In genomic region chr6:145090928-145091327, GRCm38 (mm10) we compare ENCODE assay signal across 19 mouse cellular contexts. TPM values are rescaled to one million over a fixed set of nuclear protein-coding genes. Genes with fewer than 3 reads are reported as not detected.
DNase-seq lines count a peak whose midpoint lies in the region; ATAC-seq and TF ChIP-seq lines count a peak whose summit lies in the region.
"Had no signal": no experiment of that assay in that cellular context is flagged by ENCODE, and none has a peak within 500 bp of the region (broad histone marks: within the 10 kb centered on the region; RNA-seq: fewer than 3 reads in every experiment).

No protein-coding gene starts in this region.

- 64% methylated on average over 5 of the region's 5 CpGs for WGBS in heart, embryonic 16.5 days
- WGBS in heart, embryonic 11.5 days (ENCODE audit: insufficient replicate concordance): 63% methylated on average over 5 of the region's 5 CpGs
- WGBS in liver, postnatal 0 days (ENCODE audit: insufficient replicate concordance): 56% methylated on average over 5 of the region's 5 CpGs
- WGBS in liver, embryonic 12.5 days (ENCODE audit: insufficient replicate concordance): 46% methylated on average over 5 of the region's 5 CpGs
- WGBS in bone marrow, adult 2 months: 48% methylated on average over 5 of the region's 5 CpGs

- no peaks in the 10 kb centered on the region for H3K36me3 ChIP-seq in heart, embryonic 16.5 days (ENCODE audit: control insufficient read depth, insufficient read depth)
- H3K36me3 ChIP-seq in heart, embryonic 11.5 days (ENCODE audit: control insufficient read depth, insufficient read depth, low read length): no peaks in the 10 kb centered on the region
- no peaks in the 10 kb centered on the region for H3K36me3 ChIP-seq in liver, postnatal 0 days (replicated peaks; ENCODE audit: insufficient read depth, low read length)
- H3K36me3 ChIP-seq in liver, embryonic 12.5 days: no peaks in the 10 kb centered on the region
- H3K36me3 ChIP-seq: embryonic facial prominence, embryonic 15.5 days; limb, embryonic 12.5 days; midbrain, embryonic 10.5 days; neural tube, embryonic 15.5 days had no signal

- H3K27me3 ChIP-seq in heart, embryonic 16.5 days (ENCODE audit: control insufficient read depth, insufficient read depth, low read length): no peaks in the 10 kb centered on the region
- no peaks in the 10 kb centered on the region for H3K27me3 ChIP-seq in heart, embryonic 11.5 days (ENCODE audit: control insufficient read depth, insufficient read depth, low read length)
- H3K27me3 ChIP-seq in liver, postnatal 0 days (ENCODE audit: insufficient read depth, low read length): no peaks in the 10 kb centered on the region
- no peaks in the 10 kb centered on the region for H3K27me3 ChIP-seq in liver, embryonic 12.5 days (replicated peaks)
- H3K27me3 ChIP-seq: embryonic facial prominence, embryonic 15.5 days; limb, embryonic 12.5 days; neural tube, embryonic 15.5 days had no signal

- ATAC-seq in heart, embryonic 16.5 days (replicated peaks; ENCODE audit: extremely low read depth, insufficient read depth, low FRiP score): 0 out of 2 replicates have a peak, but pooled peaks have one; percentile 11
- no peak for ATAC-seq in heart, embryonic 11.5 days (replicated peaks; ENCODE audit: insufficient number of reproducible peaks, low FRiP score, low TSS enrichment)
- ATAC-seq in liver, postnatal 0 days: peak; percentile 40
- no peak for ATAC-seq in liver, embryonic 12.5 days
- ATAC-seq: inflammation-experienced regulatory T-cells, adult 6 months had no signal

- H3K9ac ChIP-seq in heart, embryonic 16.5 days (ENCODE audit: low read length): no peak overlapping the region
- no peak overlapping the region for H3K9ac ChIP-seq in heart, embryonic 11.5 days (ENCODE audit: low read depth, low read length)
- no peak overlapping the region for H3K9ac ChIP-seq in liver, postnatal 0 days (replicated peaks)
- H3K9ac ChIP-seq in liver, embryonic 12.5 days: no peak overlapping the region
- H3K9ac ChIP-seq: embryonic facial prominence, embryonic 15.5 days; limb, embryonic 12.5 days; neural tube, embryonic 15.5 days had no signal

- H3K4me2 ChIP-seq in heart, embryonic 16.5 days (ENCODE audit: low read depth, low read length): no peak overlapping the region
- no peak overlapping the region for H3K4me2 ChIP-seq in heart, embryonic 11.5 days
- no peak overlapping the region for H3K4me2 ChIP-seq in liver, postnatal 0 days (ENCODE audit: low read depth, low read length)
- no peak overlapping the region for H3K4me2 ChIP-seq in liver, embryonic 12.5 days
- H3K4me2 ChIP-seq: embryonic facial prominence, embryonic 15.5 days; limb, embryonic 12.5 days; neural tube, embryonic 15.5 days had no signal

- H3K27ac ChIP-seq in heart, embryonic 16.5 days (ENCODE audit: low read length): peak overlapping the region; percentile 43; the same call in 1 of the 2 replicates
- H3K27ac ChIP-seq in heart, embryonic 11.5 days (ENCODE audit: low read depth, low read length): no peak overlapping the region
- peak overlapping the region; percentile 49; the same call in 1 of the 2 replicates for H3K27ac ChIP-seq in liver, postnatal 0 days (ENCODE audit: low read depth)
- H3K27ac ChIP-seq in liver, embryonic 12.5 days: no peak overlapping the region
- H3K27ac ChIP-seq in bone marrow, adult 2 months (ENCODE audit: control insufficient read depth, insufficient read depth, low read depth, low read length, poor library complexity): peak overlapping the region; percentile 71
- H3K27ac ChIP-seq: embryonic facial prominence, embryonic 15.5 days; limb, embryonic 12.5 days; midbrain, embryonic 10.5 days; neural tube, embryonic 15.5 days had no signal

- DNase-seq in liver, postnatal 0 days: no peak
- peak; percentile 47 to 63 for DNase-seq in thymus, postnatal 36 days
- DNase-seq in cerebellum, adult 11 months: no peak
- DNase-seq: cerebellum, postnatal 10 days; embryo, embryonic 11 days; gastrocnemius, postnatal 14 days; kidney, postnatal 10 days; lung, adult 2 months; lung, postnatal 36 days; right cerebral cortex, postnatal 4 days had no signal

- no peak for TF ChIP-seq EP300 in liver, postnatal 0 days (IDR thresholded peaks at IDR 0.05; ENCODE audit: low read depth)

- peak; percentile 44 for TF ChIP-seq CTCF in liver, postnatal 0 days (IDR thresholded peaks at IDR 0.05; ENCODE audit: low read depth)
- no peak for TF ChIP-seq CTCF in bone marrow, adult 2 months (IDR thresholded peaks at IDR 0.05; ENCODE audit: control insufficient read depth, insufficient read depth, low read length)

- H3K4me1 ChIP-seq in heart, embryonic 16.5 days (ENCODE audit: control insufficient read depth, insufficient read depth, low read length): no peaks in the 10 kb centered on the region
- H3K4me1 ChIP-seq in heart, embryonic 11.5 days (ENCODE audit: control insufficient read depth, insufficient read depth, low read length): peaks cover 5% of the 10 kb centered on the region; the same call in 1 of the 2 replicates
- no peaks in the 10 kb centered on the region for H3K4me1 ChIP-seq in liver, postnatal 0 days (ENCODE audit: insufficient read depth)
- H3K4me1 ChIP-seq in liver, embryonic 12.5 days: peaks cover 23% of the 10 kb centered on the region
- H3K4me1 ChIP-seq in bone marrow, adult 2 months (ENCODE audit: control insufficient read depth, insufficient read depth, low read length): no peaks in the 10 kb centered on the region; the same call in 1 of the 2 replicates
- H3K4me1 ChIP-seq: embryonic facial prominence, embryonic 15.5 days; limb, embryonic 12.5 days; midbrain, embryonic 10.5 days; neural tube, embryonic 15.5 days had no signal

- H3K9me3 ChIP-seq in heart, embryonic 16.5 days (replicated peaks; ENCODE audit: control insufficient read depth, low read length): no peaks in the 10 kb centered on the region
- no peaks in the 10 kb centered on the region for H3K9me3 ChIP-seq in heart, embryonic 11.5 days (replicated peaks; ENCODE audit: control insufficient read depth, low read length)
- no peaks in the 10 kb centered on the region for H3K9me3 ChIP-seq in liver, postnatal 0 days (ENCODE audit: low read length)
- no peaks in the 10 kb centered on the region for H3K9me3 ChIP-seq in liver, embryonic 12.5 days (replicated peaks)
- H3K9me3 ChIP-seq: embryonic facial prominence, embryonic 15.5 days; limb, embryonic 12.5 days; midbrain, embryonic 10.5 days; neural tube, embryonic 15.5 days had no signal

- no peak overlapping the region for H3K4me3 ChIP-seq in heart, embryonic 16.5 days (ENCODE audit: low read length)
- no peak overlapping the region for H3K4me3 ChIP-seq in heart, embryonic 11.5 days (ENCODE audit: low read depth, low read length)
- no peak overlapping the region for H3K4me3 ChIP-seq in liver, postnatal 0 days (ENCODE audit: low read depth, low read length)
- no peak overlapping the region for H3K4me3 ChIP-seq in liver, embryonic 12.5 days
- H3K4me3 ChIP-seq in bone marrow, adult 2 months (replicated peaks; ENCODE audit: control insufficient read depth, low read depth, low read length): no peak overlapping the region
- H3K4me3 ChIP-seq: embryonic facial prominence, embryonic 15.5 days; limb, embryonic 12.5 days; midbrain, embryonic 10.5 days; neural tube, embryonic 15.5 days had no signal

- no peak for TF ChIP-seq POLR2A in bone marrow, adult 2 months (IDR thresholded peaks at IDR 0.05; ENCODE audit: borderline replicate concordance, control insufficient read depth, low read depth, low read length)

RNA-seq across cellular contexts. Expression of gene Bcat1, which starts 14.9 kb away (rescaled TPM):
- polyA plus RNA-seq in heart, embryonic 16.5 days (2015; fragmentation: Nextera tagmentation; extraction: Ambion mirVana): 3.6 and 6.9 TPM in 2 replicates
- polyA plus RNA-seq in heart, embryonic 11.5 days (2014; fragmentation: Nextera tagmentation; extraction: Ambion mirVana): 24.1 and 24.2 TPM in 2 replicates
- 0.46 and 0.81 TPM in 2 replicates for polyA plus RNA-seq in liver, postnatal 0 days (2015; fragmentation: Nextera tagmentation; extraction: Ambion mirVana)
- polyA plus RNA-seq in liver, embryonic 12.5 days (2016; fragmentation: Nextera tagmentation; extraction: Ambion mirVana): 0.93 and 1.5 TPM in 2 replicates
- polyA plus RNA-seq in bone marrow, adult 2 months (2011; ENCODE audit: insufficient read depth, insufficient read length, low replicate concordance, missing spikeins): 1.9 and 20.3 TPM in 2 replicates

RNA-seq across cellular contexts. Expression of gene Lrmp, which starts 24.5 kb away (rescaled TPM):
- 8.5 and 26.3 TPM in 2 replicates for polyA plus RNA-seq in heart, embryonic 16.5 days (2015; fragmentation: Nextera tagmentation; extraction: Ambion mirVana)
- 3.0 and 3.5 TPM in 2 replicates for polyA plus RNA-seq in heart, embryonic 11.5 days (2014; fragmentation: Nextera tagmentation; extraction: Ambion mirVana)
- polyA plus RNA-seq in liver, postnatal 0 days (2015; fragmentation: Nextera tagmentation; extraction: Ambion mirVana): 26.8 and 28.0 TPM in 2 replicates
- polyA plus RNA-seq in liver, embryonic 12.5 days (2016; fragmentation: Nextera tagmentation; extraction: Ambion mirVana): 18.9 and 20.6 TPM in 2 replicates
- 98.9 and 193 TPM in 2 replicates for polyA plus RNA-seq in bone marrow, adult 2 months (2011; ENCODE audit: insufficient read depth, insufficient read length, low replicate concordance, missing spikeins)

Comparison
In these comparisons a context has a peak if more than half of its experiments do, and no peak if none do; other contexts are left out.
1. ATAC-seq: peak in heart, embryonic 16.5 days (single experiment) and liver, postnatal 0 days (single experiment); none in heart, embryonic 11.5 days (single experiment) and liver, embryonic 12.5 days (single experiment).
2. H3K27ac ChIP-seq: peak in heart, embryonic 16.5 days (single experiment), liver, postnatal 0 days (single experiment) and bone marrow, adult 2 months (single experiment); none in heart, embryonic 11.5 days (single experiment) and liver, embryonic 12.5 days (single experiment).
3. DNase-seq: peak in thymus, postnatal 36 days (2 of 2); none in liver, postnatal 0 days (single experiment) and cerebellum, adult 11 months (single experiment).